Mouse (Mus musculus): ENCODE data around the gene Gm49333. TPM values are rescaled to one million over a fixed set of nuclear protein-coding genes. Genes with fewer than 3 reads are reported as not detected.

Gene Gm49333
- total and polyA plus RNA-seq, 2 experiments from 2014 or later = not detected

DNA sequence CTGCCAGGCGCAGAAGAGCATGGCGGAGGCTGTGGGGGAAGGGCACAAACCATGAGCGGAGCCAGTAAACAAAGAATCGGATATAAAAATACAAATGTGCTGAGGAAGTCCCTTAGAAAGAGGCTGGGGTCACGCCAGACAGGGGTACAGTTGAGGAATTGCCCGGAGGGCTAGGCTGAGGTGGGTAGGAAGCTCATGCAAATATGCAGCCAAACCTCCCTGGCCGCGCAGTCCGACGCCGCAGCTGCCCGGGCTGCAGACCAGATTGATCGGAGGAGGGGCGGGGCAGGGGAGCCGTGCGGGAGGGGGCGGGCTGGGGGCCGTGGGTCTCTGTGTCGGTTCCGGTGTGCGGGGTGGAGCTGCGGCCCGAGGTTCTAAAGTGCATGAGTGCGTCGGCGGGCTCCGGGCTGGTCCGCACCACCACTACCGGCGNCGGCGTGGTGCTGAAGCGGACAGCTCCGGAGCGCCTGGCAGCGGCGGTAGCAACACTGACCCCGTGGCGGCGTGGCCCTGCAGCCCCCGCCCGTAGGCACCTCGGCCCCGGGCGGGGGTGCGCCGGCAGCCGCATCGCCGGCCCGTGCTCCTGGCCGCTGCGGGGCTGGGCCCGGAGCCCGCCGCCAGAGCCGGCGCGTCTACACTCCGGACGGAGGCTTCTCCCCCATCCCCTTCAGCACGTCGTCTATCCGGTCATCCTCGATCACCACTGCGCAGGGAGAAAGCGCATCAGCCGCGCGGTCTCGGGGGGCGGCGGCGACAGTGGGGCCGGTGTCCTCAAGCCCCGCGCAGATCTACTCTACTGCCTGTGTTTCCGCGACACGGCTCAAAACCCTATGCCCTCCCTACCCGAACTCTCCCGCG lies 8.4 kb downstream of the Gm49333 start:
- H3K4me2 ChIP-seq (ENCODE audit: low read depth) = peak overlapping the region; percentile 90
- H3K4me3 ChIP-seq (ENCODE audit: low read depth, low read length) = peak overlapping the region; percentile 76
- DNase-seq (peak; percentile 48), ATAC-seq (peak; percentile 5)
- peaks cover 5% of the 10 kb centered on the region; the same call in 1 of the 2 replicates for H3K36me3 ChIP-seq (ENCODE audit: insufficient read depth)
- peak overlapping the region; percentile 90 for H3K27ac ChIP-seq (ENCODE audit: low read depth, low read length)
- peaks cover 5% of the 10 kb centered on the region; the same call in 1 of the 2 replicates for H3K4me1 ChIP-seq (ENCODE audit: insufficient read depth)
- TF ChIP-seq CTCF (IDR thresholded peaks at IDR 0.05; ENCODE audit: low read depth) = no peak
- H3K9me3 ChIP-seq (ENCODE audit: low read length) = no peaks in the 10 kb centered on the region
- 1% methylated on average over 65 of the region's 83 CpGs for WGBS
- H3K27me3 ChIP-seq (ENCODE audit: insufficient read depth, low read length) = no peaks in the 10 kb centered on the region
- H3K9ac ChIP-seq = peak overlapping the region; percentile 87

DNA sequence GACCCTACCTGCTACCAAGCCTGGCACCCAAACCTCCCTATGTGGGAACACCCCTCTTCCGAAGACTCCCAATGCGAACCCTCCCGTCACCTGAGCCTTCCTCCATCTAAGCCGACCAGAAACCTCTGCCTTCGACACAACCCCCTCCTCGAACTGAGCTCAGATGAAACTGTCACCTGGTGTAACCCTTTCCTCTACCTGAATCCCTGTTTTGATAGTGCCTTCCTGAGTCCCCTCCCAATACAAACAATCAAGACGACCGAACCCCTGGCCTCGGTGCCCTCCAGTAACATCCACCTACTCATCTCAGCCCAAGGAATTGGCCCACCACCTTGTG lies 9.0 kb downstream of the Gm49333 start:
- H3K4me1 ChIP-seq (ENCODE audit: insufficient read depth) = peaks cover 5% of the 10 kb centered on the region; the same call in 1 of the 2 replicates
- H3K27me3 ChIP-seq (ENCODE audit: insufficient read depth, low read length) = no peaks in the 10 kb centered on the region
- DNase-seq = peak; percentile 43
- ATAC-seq = peak; percentile 2; the same call in 1 of the 2 replicates
- no peaks in the 10 kb centered on the region for H3K9me3 ChIP-seq (ENCODE audit: low read length)
- WGBS = 0% methylated on average over 9 of the region's 9 CpGs
- peak overlapping the region; percentile 87 for H3K9ac ChIP-seq
- no peak for TF ChIP-seq CTCF (IDR thresholded peaks at IDR 0.05; ENCODE audit: low read depth)
- peak overlapping the region; percentile 76 for H3K4me3 ChIP-seq (ENCODE audit: low read depth, low read length)
- peak overlapping the region; percentile 90 for H3K27ac ChIP-seq (ENCODE audit: low read depth, low read length)
- peak overlapping the region; percentile 90 for H3K4me2 ChIP-seq (ENCODE audit: low read depth)
- peaks cover 5% of the 10 kb centered on the region; the same call in 1 of the 2 replicates for H3K36me3 ChIP-seq (ENCODE audit: insufficient read depth)

DNA sequence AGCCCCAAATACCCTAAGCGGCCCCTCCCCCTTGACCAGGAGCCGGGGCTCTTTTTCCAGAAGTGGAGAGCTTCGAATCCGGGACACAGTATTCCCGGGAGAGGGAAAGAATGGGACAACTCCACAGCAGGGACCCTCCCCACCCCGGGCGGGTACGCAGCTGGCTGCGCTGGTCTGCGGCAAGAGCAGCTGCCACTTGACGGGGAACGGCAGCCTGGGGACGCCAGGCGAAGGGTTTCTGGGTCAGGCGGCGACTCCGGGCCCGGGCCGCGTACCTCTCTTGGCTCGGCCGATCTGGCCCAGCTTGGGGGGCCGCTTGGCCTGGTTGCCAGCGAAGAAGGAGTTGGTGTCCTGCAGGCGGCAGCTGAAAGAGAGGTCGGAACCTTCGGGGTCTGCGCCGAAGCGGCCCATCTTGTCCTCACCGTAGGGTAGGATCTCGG lies 9.4 kb downstream of the Gm49333 start:
- H3K9me3 ChIP-seq (ENCODE audit: low read length) = no peaks in the 10 kb centered on the region
- DNase-seq (peak; percentile 62), ATAC-seq (peak; percentile 8)
- H3K9ac ChIP-seq = peak overlapping the region; percentile 87
- peaks cover 5% of the 10 kb centered on the region; the same call in 1 of the 2 replicates for H3K4me1 ChIP-seq (ENCODE audit: insufficient read depth)
- peaks cover 5% of the 10 kb centered on the region; the same call in 1 of the 2 replicates for H3K36me3 ChIP-seq (ENCODE audit: insufficient read depth)
- peak overlapping the region; percentile 76 for H3K4me3 ChIP-seq (ENCODE audit: low read depth, low read length)
- no peak for TF ChIP-seq CTCF (IDR thresholded peaks at IDR 0.05; ENCODE audit: low read depth)
- H3K27ac ChIP-seq (ENCODE audit: low read depth, low read length) = peak overlapping the region; percentile 90
- H3K27me3 ChIP-seq (ENCODE audit: insufficient read depth, low read length) = no peaks in the 10 kb centered on the region
- WGBS = under 1% methylated on average over 32 of the region's 32 CpGs
- peak overlapping the region; percentile 90 for H3K4me2 ChIP-seq (ENCODE audit: low read depth)

DNA sequence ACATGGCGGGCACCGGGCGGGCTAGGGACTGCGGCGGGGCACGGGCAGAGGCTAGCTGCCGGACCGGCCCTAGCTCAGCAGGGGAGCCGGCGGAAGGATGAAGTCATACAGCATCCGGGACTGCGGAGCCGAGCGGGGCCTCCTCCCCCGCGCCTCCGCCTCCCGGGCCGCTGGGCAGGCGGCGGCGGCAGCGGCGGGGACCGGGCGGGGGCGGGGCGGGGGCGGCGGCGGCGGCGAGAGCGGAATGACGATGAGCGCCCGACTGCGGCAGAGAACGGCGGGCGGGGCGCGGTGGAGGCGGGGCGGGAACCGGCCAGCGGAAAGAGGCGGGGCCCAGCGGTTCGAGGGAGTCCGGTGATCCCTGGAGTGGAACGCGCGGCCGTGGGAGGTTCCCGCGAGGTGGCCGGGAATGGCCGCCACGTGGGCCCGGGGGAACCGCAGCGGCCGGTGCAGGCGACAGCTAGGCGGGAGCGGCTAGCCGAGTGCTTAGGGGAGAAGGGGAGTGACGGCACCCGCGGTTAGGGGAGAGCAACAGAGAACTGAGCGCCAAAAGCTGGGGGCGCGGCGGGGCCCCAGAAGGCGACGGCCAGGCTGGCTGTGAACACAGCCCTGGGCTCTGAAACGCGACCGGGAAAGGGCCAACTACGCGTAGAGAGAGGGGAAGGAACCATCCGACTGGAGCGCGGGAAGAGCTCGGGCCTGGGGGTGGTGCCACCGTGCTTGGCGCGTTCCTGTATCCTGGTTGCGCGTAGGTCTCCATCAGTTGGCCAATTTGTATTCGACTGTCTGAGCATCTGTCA lies 10.0 kb downstream of the Gm49333 start, which contains the start of gene Camk2n2:
TSS of gene Camk2n2 (minus strand) at position 97 of the 800 bp plus-strand sequence.
- Histone ChIP-seq H3K36me3 (ENCODE audit: insufficient read depth) (peaks cover 5% of the 10 kb centered on the region; the same call in 1 of the 2 replicates), H3K4me2 (ENCODE audit: low read depth) (peak within 1 kb of the TSS; percentile 90), H3K9me3 (ENCODE audit: low read length) (no peaks in the 10 kb centered on the region), H3K9ac (peak within 1 kb of the TSS; percentile 87), H3K27me3 (ENCODE audit: insufficient read depth, low read length) (no peaks in the 10 kb centered on the region), H3K4me3 (ENCODE audit: low read depth, low read length) (peak within 1 kb of the TSS; percentile 76), H3K4me1 (ENCODE audit: insufficient read depth) (peaks cover 5% of the 10 kb centered on the region; the same call in 1 of the 2 replicates), H3K27ac (ENCODE audit: low read depth, low read length) (peak within 1 kb of the TSS; percentile 90)
- ATAC-seq (peak; percentile 69), DNase-seq (peak; percentile 72)
- TF ChIP-seq CTCF (IDR thresholded peaks at IDR 0.05; ENCODE audit: low read depth) = no peak
- WGBS = 2% methylated on average over 73 of the region's 92 CpGs

DNA sequence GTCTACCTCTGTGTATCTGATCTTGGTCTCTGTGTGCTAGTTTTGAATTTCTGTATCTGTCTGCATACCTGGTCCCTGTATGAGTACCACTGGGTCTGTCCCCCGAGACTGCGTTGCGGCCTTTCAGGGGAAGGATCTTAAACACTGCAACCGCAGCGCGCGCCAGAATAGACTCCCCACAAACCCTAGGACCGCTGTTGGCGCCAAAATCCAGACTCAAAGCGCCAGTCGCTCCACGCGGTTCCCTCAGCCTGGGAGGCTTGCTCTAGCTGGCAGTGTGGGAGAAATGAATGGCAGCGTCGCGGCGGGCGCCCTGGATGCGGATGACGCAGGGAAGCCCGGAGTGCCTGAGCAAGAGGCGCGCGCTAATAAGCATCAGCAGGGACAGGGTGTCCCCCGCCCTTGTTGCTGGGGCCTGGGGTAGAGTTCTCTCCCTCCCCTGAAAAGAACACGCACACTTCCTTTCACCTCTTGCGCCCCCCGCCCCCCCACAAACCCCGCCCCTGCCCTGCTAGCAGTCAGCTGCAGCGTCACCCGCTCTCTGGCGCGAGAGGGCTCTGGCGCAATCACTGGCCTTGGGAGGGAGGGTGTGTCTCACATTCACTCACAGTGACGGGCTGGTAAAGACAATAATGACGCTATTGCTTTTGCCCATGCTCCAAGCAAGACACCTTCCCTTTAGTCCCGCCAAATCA lies 10.7 kb downstream of the Gm49333 start:
- peak; percentile 80 for DNase-seq
- Histone ChIP-seq H3K27me3 (ENCODE audit: insufficient read depth, low read length) (no peaks in the 10 kb centered on the region), H3K4me2 (ENCODE audit: low read depth) (peak overlapping the region; percentile 90), H3K36me3 (ENCODE audit: insufficient read depth) (peaks cover 5% of the 10 kb centered on the region; the same call in 1 of the 2 replicates), H3K9ac (peak overlapping the region; percentile 87), H3K27ac (ENCODE audit: low read depth, low read length) (peak overlapping the region; percentile 90), H3K4me1 (ENCODE audit: insufficient read depth) (peaks cover 5% of the 10 kb centered on the region; the same call in 1 of the 2 replicates), H3K9me3 (ENCODE audit: low read length) (no peaks in the 10 kb centered on the region), H3K4me3 (ENCODE audit: low read depth, low read length) (peak overlapping the region; percentile 76)
- peak; percentile 73 for ATAC-seq
- TF ChIP-seq CTCF (IDR thresholded peaks at IDR 0.05; ENCODE audit: low read depth) = no peak
- WGBS = 5% methylated on average over 37 of the region's 37 CpGs

DNA sequence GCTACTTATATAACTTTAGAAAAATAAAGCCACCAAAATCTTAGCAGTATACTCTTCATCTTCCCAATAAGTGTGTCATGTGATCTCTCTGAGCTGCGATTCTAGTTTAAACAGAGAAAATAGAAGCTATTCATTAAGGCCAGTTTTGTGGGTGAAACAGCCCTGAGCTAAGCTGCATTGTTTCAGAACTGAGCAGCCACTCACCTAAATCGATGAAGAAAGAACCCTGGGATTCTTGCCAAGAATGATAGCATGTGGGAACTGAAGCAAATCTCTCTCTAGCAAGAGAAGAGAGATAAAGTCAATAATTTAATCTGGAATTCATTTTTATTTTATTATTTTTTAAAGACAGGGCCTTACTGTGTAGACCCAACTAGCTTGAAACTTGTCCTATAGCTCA lies 11.8 kb downstream of the Gm49333 start:
- TF ChIP-seq CTCF (IDR thresholded peaks at IDR 0.05; ENCODE audit: low read depth) = no peak
- WGBS = 14% methylated on average over 2 of the region's 2 CpGs
- no peak overlapping the region for H3K4me3 ChIP-seq (ENCODE audit: low read depth, low read length)
- H3K9me3 ChIP-seq (ENCODE audit: low read length) = no peaks in the 10 kb centered on the region
- no peak overlapping the region for H3K27ac ChIP-seq (ENCODE audit: low read depth, low read length)
- no peaks in the 10 kb centered on the region for H3K27me3 ChIP-seq (ENCODE audit: insufficient read depth, low read length)
- no peaks in the 10 kb centered on the region for H3K36me3 ChIP-seq (ENCODE audit: insufficient read depth)
- ATAC-seq (no peak), DNase-seq (no peak)
- peaks cover 5% of the 10 kb centered on the region; the same call in 1 of the 2 replicates for H3K4me1 ChIP-seq (ENCODE audit: insufficient read depth)
- no peak overlapping the region for H3K4me2 ChIP-seq (ENCODE audit: low read depth)
- no peak overlapping the region for H3K9ac ChIP-seq

Data from forebrain, postnatal 0 days (tissue).